Mouse (Mus musculus) left cerebral cortex, adult 2 months (tissue): ENCODE results near the gene Spef2. TPM values are rescaled to one million over a fixed set of nuclear protein-coding genes. Genes with fewer than 3 reads are reported as not detected.
"Not testable (repeated sequence)": the region's sequence is repeated elsewhere in the genome, so short reads cannot be mapped to it uniquely, and the experiment has no call there.

Experiments
- DNase-seq, 2 experiments: peaks; one replicate each; pipeline ENCODE4 v3.0.0; 2021 to 2022; ENCODE audit warnings: low spot score in 2 of 2, mixed read lengths in 1 of 2; ENCODE audit errors: extremely low spot score in 1 of 2
- H3K27ac ChIP-seq: fragments of 200-600 bp; 2 replicates; pipeline ENCODE4 v1.8.1; 2022
- H3K4me3 ChIP-seq: fragments of 200-600 bp; 2 replicates; pipeline ENCODE4 v1.8.1; 2022
- CTCF ChIP-seq: fragments of 200-600 bp; IDR thresholded peaks from 2 replicates; pipeline ENCODE4 v1.8.1; 2022; ENCODE audit warnings: antibody characterized with exemption, mild to moderate bottlenecking, moderate library complexity
- intact Hi-C: fragments of 180-260 bp; cut with DNase I; formaldehyde crosslinking; loops from one replicate; pipeline ENCODE4 v1.15.1; 2025
- total RNA-seq, 2 experiments: library from RNA; stranded (reverse); gene quantifications; 2 replicates each; pipeline ENCODE4 v1.2.3; 2021

Spef2 gene
- total RNA-seq, 2 experiments from 2014 or later: 0.68 to 0.72 TPM

- intact Hi-C loops: no loop called here
- no peak for TF ChIP-seq CTCF
- Histone ChIP-seq H3K4me3 (no peak overlapping the region), H3K27ac (no peak overlapping the region)
- no peak for DNase-seq
These were observed 35.0 kb downstream of the Spef2 start for GRCm38 (mm10) chr15:9713707-9714106.

GRCm38 (mm10) chr15:9710330-9710729, 38.3 kb downstream of the Spef2 start:
- DNase-seq: no peak
- intact Hi-C loops: no loop called here
- no peak overlapping the region for H3K4me3 ChIP-seq
- no peak overlapping the region for H3K27ac ChIP-seq
- no peak for TF ChIP-seq CTCF

GRCm38 (mm10) chr15:9705830-9706450, 42.7 kb downstream of the Spef2 start:
- no peak for TF ChIP-seq CTCF
- H3K27ac ChIP-seq: no peak overlapping the region
- no peak for DNase-seq
- intact Hi-C loops: no loop called here
- no peak overlapping the region for H3K4me3 ChIP-seq

- Histone ChIP-seq H3K4me3 (no peak overlapping the region), H3K27ac (no peak overlapping the region)
- no peak for TF ChIP-seq CTCF
- no peak for DNase-seq
- intact Hi-C loops: no loop called here
These were observed 46.8 kb downstream of the Spef2 start for GRCm38 (mm10) chr15:9701845-9702244.

- intact Hi-C loops: no loop called here
- H3K27ac ChIP-seq: no peak overlapping the region
- TF ChIP-seq CTCF: no peak
- H3K4me3 ChIP-seq: no peak overlapping the region
- no peak for DNase-seq
These were observed 56.9 kb downstream of the Spef2 start for GRCm38 (mm10) chr15:9691721-9692120.

GRCm38 (mm10) chr15:9690845-9691244, 57.8 kb downstream of the Spef2 start:
- intact Hi-C loops: no loop called here
- Histone ChIP-seq H3K4me3 (no peak overlapping the region), H3K27ac (no peak overlapping the region)
- TF ChIP-seq CTCF: no peak
- DNase-seq: no peak

- H3K27ac ChIP-seq: no peak overlapping the region
- no peak for TF ChIP-seq CTCF
These were observed 58.2 kb downstream of the Spef2 start for GRCm38 (mm10) chr15:9690436-9690835.

GRCm38 (mm10) chr15:9683485-9683884, 65.2 kb downstream of the Spef2 start:
- Histone ChIP-seq H3K4me3 (no peak overlapping the region), H3K27ac (no peak overlapping the region)
- intact Hi-C loops: no loop called here
- DNase-seq: no peak
- TF ChIP-seq CTCF: no peak

More at GRCm38 (mm10) chr15:9690436-9690835, 58.2 kb downstream of the Spef2 start:
- intact Hi-C loops: no loop called here
- H3K4me3 ChIP-seq: no peak overlapping the region
- DNase-seq: no peak

- intact Hi-C loops: no loop called here
- DNase-seq: no peak
These were observed 71.2 kb downstream of the Spef2 start for GRCm38 (mm10) chr15:9677343-9678036.

GRCm38 (mm10) chr15:9668575-9668974, 80.1 kb downstream of the Spef2 start:
- intact Hi-C loops: no loop called here
- TF ChIP-seq CTCF: no peak
- Histone ChIP-seq H3K27ac (no peak overlapping the region), H3K4me3 (no peak overlapping the region)
- no peak for DNase-seq

More at GRCm38 (mm10) chr15:9677343-9678036, 71.2 kb downstream of the Spef2 start:
- TF ChIP-seq CTCF: no peak
- no peak overlapping the region for H3K4me3 ChIP-seq
- no peak overlapping the region for H3K27ac ChIP-seq

GRCm38 (mm10) chr15:9664948-9665347, 83.7 kb downstream of the Spef2 start:
- H3K4me3 ChIP-seq, DNase-seq, H3K27ac ChIP-seq, intact Hi-C loops: not testable (repeated sequence)

GRCm38 (mm10) chr15:9661215-9661614, 87.5 kb downstream of the Spef2 start:
- TF ChIP-seq CTCF: no peak
- DNase-seq: no peak
- no peak overlapping the region for H3K27ac ChIP-seq
- intact Hi-C loops: no loop called here
- no peak overlapping the region for H3K4me3 ChIP-seq

GRCm38 (mm10) chr15:9634471-9634870, 114.2 kb downstream of the Spef2 start:
- Histone ChIP-seq H3K27ac (no peak overlapping the region), H3K4me3 (no peak overlapping the region)
- intact Hi-C loops: no loop called here
- no peak for TF ChIP-seq CTCF
- peak in 1 of 2 experiments; percentile 15 for DNase-seq
